Mouse (Mus musculus) right cerebral cortex, postnatal 14 days (tissue): ENCODE measurements around the gene Rce1.
"Not testable (repeated sequence)": the region's sequence is repeated elsewhere in the genome, so short reads cannot be mapped to it uniquely, and the experiment has no call there.

Experiments used
- DNase-seq: peaks from one replicate; pipeline ENCODE4 v3.0.0; 2022

Rce1 gene

DNA sequence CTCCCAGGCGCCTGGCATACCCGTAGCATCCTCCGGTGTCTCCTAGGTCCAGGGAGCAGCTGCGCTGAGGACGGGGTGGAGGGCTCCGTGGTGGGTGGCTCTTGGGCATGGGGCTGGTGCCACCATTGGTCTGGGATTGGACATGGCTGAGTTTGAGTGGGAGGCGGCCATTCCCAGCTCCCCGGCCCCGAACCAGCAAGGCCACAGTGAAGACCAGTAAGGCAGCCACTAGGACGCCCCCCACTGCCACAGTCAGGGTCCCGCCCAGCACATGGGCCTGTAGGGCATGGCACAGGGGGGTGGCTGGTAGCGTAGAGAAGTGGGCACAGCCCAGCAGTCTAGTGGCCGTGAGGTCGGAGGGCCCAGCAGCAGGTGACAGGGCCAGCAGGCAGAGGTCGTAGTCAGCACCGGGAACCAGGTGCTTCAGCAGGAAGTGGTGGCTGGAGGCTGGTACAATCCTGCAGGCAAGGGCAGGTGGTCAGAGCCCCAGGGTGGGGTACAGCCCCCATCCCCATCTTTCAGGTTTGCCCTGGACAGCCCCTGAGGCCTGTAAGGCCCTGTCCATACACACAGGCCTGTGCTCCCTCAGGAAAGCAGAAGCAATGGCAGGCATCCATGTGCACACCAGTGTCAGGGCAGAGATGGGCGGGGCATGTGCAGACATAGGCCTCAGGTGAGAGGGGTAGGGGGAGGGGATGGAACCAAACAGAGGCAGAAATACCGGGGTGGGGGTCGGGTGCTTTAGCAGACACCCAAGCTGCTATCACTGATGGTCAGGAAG, 13.1 kb downstream of the Rce1 start:
- DNase-seq = no peak

- DNase-seq = no peak
Observed at GRCm38 (mm10) chr19:4610109-4610508, 15.3 kb downstream of the Rce1 start.

GRCm38 (mm10) chr19:4608511-4608910, 16.9 kb downstream of the Rce1 start:
- no peak for DNase-seq

- DNase-seq = no peak
Observed at GRCm38 (mm10) chr19:4607406-4607805, 18.0 kb downstream of the Rce1 start.

DNA sequence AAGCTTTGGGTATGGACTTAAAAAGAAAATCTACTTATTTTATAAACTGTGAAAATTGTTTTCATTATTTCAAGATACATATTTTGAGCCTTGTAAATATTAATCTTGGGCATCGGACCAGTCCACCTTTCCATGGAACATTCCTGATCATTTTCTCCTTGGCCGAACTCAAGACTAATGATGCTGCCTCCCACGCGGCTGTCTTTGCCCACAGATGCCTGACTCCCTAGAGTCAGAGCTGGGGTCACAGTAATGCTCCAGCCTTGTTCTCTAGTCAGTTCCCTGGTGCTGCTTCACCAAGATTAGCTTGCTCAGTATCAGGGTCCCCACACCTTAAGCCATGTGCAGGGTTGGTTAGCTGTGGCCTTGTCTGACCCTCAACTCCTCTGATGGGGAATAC, 19.8 kb downstream of the Rce1 start:
- DNase-seq = no peak

DNA sequence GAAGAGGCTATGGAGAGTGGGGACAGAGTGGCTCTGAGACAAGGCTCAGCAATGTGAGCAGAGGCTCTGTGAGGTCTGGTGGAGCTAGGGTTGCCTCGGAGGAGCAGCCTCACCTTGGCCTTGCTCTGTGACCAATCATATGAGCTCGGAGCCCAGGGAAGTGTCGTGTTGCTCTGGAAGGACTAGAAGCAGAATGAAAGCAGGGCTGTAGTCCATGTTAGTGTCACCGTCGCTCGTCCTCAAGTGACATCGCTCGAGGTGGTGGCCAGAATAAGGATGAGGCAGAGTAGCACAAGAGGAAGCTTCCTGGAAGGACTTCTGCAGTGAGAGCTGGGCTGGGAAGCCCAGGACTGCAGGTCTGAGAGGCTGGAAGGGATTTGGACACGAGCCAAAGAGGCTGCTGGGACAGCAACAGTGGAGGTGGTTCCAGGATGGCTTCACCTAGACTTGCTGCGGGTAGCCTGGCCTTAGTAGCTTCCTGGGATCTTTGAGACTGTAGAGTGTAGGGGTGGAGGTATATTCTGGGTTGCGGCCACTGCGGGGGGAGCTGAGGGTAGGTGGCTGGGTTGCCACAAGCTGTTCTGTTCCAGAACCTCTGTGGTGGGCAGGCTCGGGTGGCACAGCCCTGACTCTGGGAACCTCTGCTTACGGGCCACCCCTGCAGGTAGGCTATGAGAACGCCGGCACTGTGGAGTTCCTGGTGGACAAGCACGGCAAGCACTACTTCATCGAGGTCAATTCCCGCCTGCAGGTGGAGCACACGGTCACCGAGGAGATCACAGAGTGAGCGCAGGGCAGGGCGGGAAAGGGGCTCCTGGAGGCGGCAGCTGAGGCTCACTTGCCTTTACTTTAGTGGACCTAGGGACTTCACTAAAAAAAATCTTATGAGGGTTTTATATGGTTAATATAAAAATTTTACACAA, 21.4 kb downstream of the Rce1 start:
- DNase-seq = no peak

DNA sequence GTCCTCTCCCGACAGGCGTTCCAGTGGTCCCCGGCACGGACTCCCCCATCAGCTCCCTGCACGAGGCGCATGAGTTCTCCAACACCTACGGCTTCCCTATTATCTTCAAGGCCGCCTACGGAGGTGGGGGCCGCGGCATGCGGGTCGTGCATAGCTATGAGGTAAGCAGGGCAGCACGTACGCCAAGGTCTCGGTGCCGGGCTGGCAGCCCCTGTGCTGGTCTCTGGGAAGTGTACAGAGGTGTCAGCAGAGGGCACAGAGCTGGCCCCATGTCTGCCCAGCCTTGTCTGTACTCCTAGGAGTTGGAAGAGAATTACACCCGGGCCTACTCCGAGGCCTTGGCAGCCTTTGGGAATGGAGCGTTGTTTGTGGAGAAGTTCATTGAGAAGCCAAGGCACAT, 23.0 kb downstream of the Rce1 start:
- DNase-seq = no peak

DNA sequence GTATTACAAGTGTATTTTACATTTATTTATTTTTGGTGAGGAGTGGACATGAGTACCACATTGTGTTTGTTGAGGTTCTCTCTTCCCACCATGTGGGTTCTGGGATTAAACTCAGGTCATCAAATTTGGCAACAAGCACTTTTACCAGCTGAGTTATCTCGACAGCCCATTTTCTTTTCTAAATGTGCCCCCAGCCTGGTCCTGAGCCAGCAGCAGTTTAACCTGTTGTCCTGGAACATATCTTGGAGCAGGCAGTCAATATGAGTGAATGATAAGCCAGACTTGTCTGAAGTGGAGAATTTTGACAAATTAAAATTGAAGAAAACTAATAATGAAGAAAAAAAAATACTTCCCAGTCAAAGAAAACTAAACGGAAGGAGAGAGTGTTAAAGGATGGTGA, 29.4 kb downstream of the Rce1 start:
- DNase-seq = no peak

- DNase-seq = no peak
Observed at GRCm38 (mm10) chr19:4593792-4594522, 31.5 kb downstream of the Rce1 start.

DNA sequence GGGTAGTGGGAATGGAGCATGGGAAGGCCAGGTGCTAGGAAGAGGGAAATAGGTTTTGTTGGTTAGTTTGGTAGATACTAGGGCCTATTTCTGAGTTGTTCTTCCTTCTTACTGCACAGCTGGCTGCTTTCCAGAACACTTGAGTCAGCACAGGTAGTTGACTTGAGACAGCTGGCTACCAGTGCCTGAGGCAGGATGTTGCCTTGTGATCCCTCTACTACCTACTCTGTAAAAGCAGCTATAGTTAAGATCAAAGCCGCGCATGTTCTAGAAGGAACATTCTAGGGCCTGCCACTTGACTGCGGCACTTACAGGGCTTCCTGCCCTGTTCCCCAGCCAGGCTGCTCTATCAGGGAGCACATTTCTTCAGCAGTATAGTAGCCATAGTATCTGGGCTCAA, 35.4 kb downstream of the Rce1 start:
- DNase-seq = no peak

GRCm38 (mm10) chr19:4589081-4589480, 36.4 kb downstream of the Rce1 start:
- no peak for DNase-seq

- no peak for DNase-seq
Observed at GRCm38 (mm10) chr19:4588430-4588829, 37.0 kb downstream of the Rce1 start.

DNA sequence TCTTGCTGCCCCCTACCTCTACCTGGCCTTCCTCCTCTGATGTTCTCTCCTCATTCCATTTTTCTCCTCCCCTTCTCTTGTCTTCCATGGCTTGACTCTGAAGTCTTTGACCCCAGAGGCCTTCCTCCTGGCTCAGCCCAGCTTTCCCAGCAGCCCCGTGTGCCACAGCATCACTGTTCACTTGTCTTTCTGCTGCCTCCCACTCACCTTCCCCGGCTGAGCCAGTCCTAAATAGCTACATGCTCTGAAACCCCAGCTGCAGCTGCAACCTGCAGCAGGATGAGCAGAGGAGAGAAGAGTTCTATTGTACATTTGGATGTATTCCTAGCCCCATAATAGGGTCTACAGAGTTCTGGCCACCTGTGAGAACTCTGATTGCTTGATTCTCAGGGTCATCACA, 38.0 kb downstream of the Rce1 start:
- no peak for DNase-seq

DNA sequence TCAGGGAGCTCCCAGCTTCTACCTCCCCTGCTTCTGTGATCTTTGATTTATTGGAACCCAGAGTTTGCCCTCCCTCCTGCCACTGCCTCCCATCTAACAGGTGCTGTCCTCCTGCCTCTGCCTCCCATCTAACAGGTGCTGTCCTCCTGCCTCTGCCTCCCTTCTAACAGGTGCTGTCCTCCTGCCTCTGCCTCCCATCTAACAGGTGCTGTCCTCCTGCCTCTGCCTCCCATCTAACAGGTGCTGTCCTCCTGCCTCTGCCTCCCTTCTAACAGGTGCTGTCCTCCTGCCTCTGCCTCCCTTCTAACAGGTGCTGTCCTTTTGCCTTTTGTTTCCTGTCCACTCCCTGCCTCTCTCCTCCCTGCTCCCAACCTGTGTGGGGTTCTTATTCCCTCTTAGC, 38.7 kb downstream of the Rce1 start:
- not testable (repeated sequence) for DNase-seq

GRCm38 (mm10) chr19:4583856-4584255, 41.6 kb downstream of the Rce1 start:
- DNase-seq = no peak

- no peak for DNase-seq
Observed at GRCm38 (mm10) chr19:4579296-4579695, 46.1 kb downstream of the Rce1 start.

GRCm38 (mm10) chr19:4578799-4579198, 46.6 kb downstream of the Rce1 start:
- no peak for DNase-seq

GRCm38 (mm10) chr19:4573241-4573640, 52.2 kb downstream of the Rce1 start:
- DNase-seq = no peak
